Mouse (Mus musculus) left cerebral cortex, adult 2 months (tissue): Measurements from ENCODE around the gene Rnf2. TPM values are rescaled to one million over a fixed set of nuclear protein-coding genes. Genes with fewer than 3 reads are reported as not detected.
A peak's percentile ranks its signal among the peaks of the same experiment; 100 is the strongest.

ENCODE experiments used
- DNase-seq, 2 experiments: peaks; one replicate each; pipeline ENCODE4 v3.0.0; 2021 to 2022; ENCODE audit warnings: low spot score in 2 of 2, mixed read lengths in 1 of 2; ENCODE audit errors: extremely low spot score in 1 of 2
- H3K27ac ChIP-seq: fragments of 200-600 bp; 2 replicates; pipeline ENCODE4 v1.8.1; 2022
- H3K4me3 ChIP-seq: fragments of 200-600 bp; 2 replicates; pipeline ENCODE4 v1.8.1; 2022
- CTCF ChIP-seq: fragments of 200-600 bp; IDR thresholded peaks from 2 replicates; pipeline ENCODE4 v1.8.1; 2022; ENCODE audit warnings: antibody characterized with exemption, mild to moderate bottlenecking, moderate library complexity
- intact Hi-C: fragments of 180-260 bp; cut with DNase I; formaldehyde crosslinking; loops from one replicate; pipeline ENCODE4 v1.15.1; 2025
- long read RNA-seq, 2 experiments: library from polyadenylated mRNA; stranded (forward); transcript quantifications; one replicate each; pipeline ENCODE4 v2.0.0; 2021; ENCODE audit warnings: borderline mapping rate in 2 of 2
- total RNA-seq, 2 experiments: library from RNA; stranded (reverse); gene quantifications; 2 replicates each; pipeline ENCODE4 v1.2.3; 2021

Rnf2 gene
- 10 to 100 TPM; 28.3 to 31.2 TPM for total RNA-seq
- long read RNA-seq, experiment 1, transcript Rnf2-201 (7 exons, 3,160 nt) = major isoform, 19 of 22 reads
- long read RNA-seq, experiment 1, partial matches to known transcripts = 1 of 22 reads
- long read RNA-seq, experiment 1, other reads (novel, unspliced or antisense) = 2 of 22 reads
- long read RNA-seq, experiment 2, transcript Rnf2-201 (7 exons, 3,160 nt) = major isoform, 6 of 8 reads
- long read RNA-seq, experiment 2, partial matches to known transcripts = 1 of 8 reads
- long read RNA-seq, experiment 2, other reads (novel, unspliced or antisense) = 1 of 8 reads

- peak within 1 kb of the TSS; percentile 86 for H3K27ac ChIP-seq
- DNase-seq = peak; percentile 86 to 90
- no peak; the same call in 1 of the 2 replicates for TF ChIP-seq CTCF
- intact Hi-C loops = loop anchor here (1.0 kb wide), 1 partner anchor 255 kb away; the partner anchor contains the start of gene Edem3
- H3K4me3 ChIP-seq = peak within 1 kb of the TSS; percentile 92
These were observed at the start of gene Rnf2 for GRCm38 (mm10) chr1:151500531-151501361. TSS of gene Rnf2 (minus strand) at chr1:151500955.

- Histone ChIP-seq H3K4me3 (no peak overlapping the region), H3K27ac (no peak overlapping the region)
- intact Hi-C loops = no loop called here
- TF ChIP-seq CTCF = no peak
- no peak for DNase-seq
These were observed 49.0 kb upstream of the Rnf2 start for GRCm38 (mm10) chr1:151549794-151550193.

GRCm38 (mm10) chr1:151548896-151549610 is 48.3 kb upstream of the Rnf2 start:
- no peak for DNase-seq
- no peak overlapping the region for H3K27ac ChIP-seq
- no peak overlapping the region for H3K4me3 ChIP-seq
- TF ChIP-seq CTCF = no peak
- intact Hi-C loops = no loop called here

GRCm38 (mm10) chr1:151545571-151545970 is 44.8 kb upstream of the Rnf2 start:
- Histone ChIP-seq H3K27ac (no peak overlapping the region), H3K4me3 (no peak overlapping the region)
- TF ChIP-seq CTCF = no peak
- intact Hi-C loops = no loop called here
- no peak for DNase-seq

GRCm38 (mm10) chr1:151544581-151544980 is 43.8 kb upstream of the Rnf2 start:
- Histone ChIP-seq H3K27ac (no peak overlapping the region), H3K4me3 (no peak overlapping the region)
- intact Hi-C loops = no loop called here
- DNase-seq = no peak
- no peak for TF ChIP-seq CTCF

GRCm38 (mm10) chr1:151543796-151544477 is 43.2 kb upstream of the Rnf2 start:
- intact Hi-C loops = no loop called here
- DNase-seq = no peak
- TF ChIP-seq CTCF = no peak

GRCm38 (mm10) chr1:151526701-151527100 is 25.9 kb upstream of the Rnf2 start:
- no peak for DNase-seq
- H3K27ac ChIP-seq = no peak overlapping the region
- TF ChIP-seq CTCF = no peak
- intact Hi-C loops = no loop called here
- no peak overlapping the region for H3K4me3 ChIP-seq

More at GRCm38 (mm10) chr1:151543796-151544477, 43.2 kb upstream of the Rnf2 start:
- Histone ChIP-seq H3K27ac (no peak overlapping the region), H3K4me3 (no peak overlapping the region)

- DNase-seq = no peak
- no peak for TF ChIP-seq CTCF
- intact Hi-C loops = no loop called here
- Histone ChIP-seq H3K4me3 (no peak overlapping the region), H3K27ac (no peak overlapping the region)
These were observed 17.0 kb upstream of the Rnf2 start for GRCm38 (mm10) chr1:151517571-151518250.

- Histone ChIP-seq H3K27ac (no peak overlapping the region), H3K4me3 (no peak overlapping the region)
- DNase-seq = no peak
- intact Hi-C loops = no loop called here
- no peak for TF ChIP-seq CTCF
These were observed 16.1 kb upstream of the Rnf2 start for GRCm38 (mm10) chr1:151516871-151517270.

- H3K4me3 ChIP-seq = no peak overlapping the region
- no peak for TF ChIP-seq CTCF
- intact Hi-C loops = no loop called here
- no peak for DNase-seq
- no peak overlapping the region for H3K27ac ChIP-seq
These were observed 15.0 kb upstream of the Rnf2 start for GRCm38 (mm10) chr1:151515733-151516132.

GRCm38 (mm10) chr1:151514119-151514518 is 13.4 kb upstream of the Rnf2 start:
- Histone ChIP-seq H3K27ac (peak overlapping the region; percentile 55; the same call in 1 of the 2 replicates), H3K4me3 (no peak overlapping the region)
- no peak for TF ChIP-seq CTCF
- DNase-seq = no peak
- intact Hi-C loops = no loop called here
